Mouse (Mus musculus): ENCODE measurements around the gene Snx30. TPM values are rescaled to one million over a fixed set of nuclear protein-coding genes. Genes with fewer than 3 reads are reported as not detected.

The Snx30 gene
- polyA plus RNA-seq, 1 experiment: 14.6 TPM

GRCm38 (mm10) chr4:59859693-59860425 is 54.2 kb downstream of the Snx30 start:
- Histone ChIP-seq H3K27ac (ENCODE audit: insufficient read depth, low read length) (peak overlapping the region; percentile 33; the same call in 1 of the 2 replicates), H3K4me3 (ENCODE audit: insufficient read depth, low read length) (no peak overlapping the region), H3K4me1 (ENCODE audit: control insufficient read depth, insufficient read depth, low read length) (peaks cover 4% of the 10 kb centered on the region)
- no peak for TF ChIP-seq CTCF (IDR thresholded peaks at IDR 0.05; ENCODE audit: extremely low read depth, insufficient read depth, low read length)
- TF ChIP-seq POLR2A (IDR thresholded peaks at IDR 0.05; ENCODE audit: extremely low read depth, insufficient read depth, low read length): no peak

DNA sequence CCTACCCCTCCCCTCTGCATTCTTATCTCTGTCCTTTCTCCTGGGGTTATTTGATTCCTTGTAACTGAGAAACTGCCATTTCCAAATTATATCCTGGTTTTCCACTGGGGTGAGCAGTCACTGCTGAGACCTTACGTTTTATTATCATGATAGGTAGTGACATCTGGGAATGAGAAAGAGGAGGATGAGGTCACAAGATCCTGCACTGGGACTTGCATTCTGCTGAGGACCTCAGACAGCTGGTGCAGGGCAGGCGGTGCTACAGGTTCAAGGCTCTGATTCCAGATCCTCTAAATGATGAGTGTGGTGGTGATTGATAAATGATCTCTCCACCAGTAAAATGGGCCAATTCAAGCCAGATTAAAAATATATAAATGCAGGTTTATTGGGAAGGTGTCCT is 54.8 kb downstream of the Snx30 start:
- no peak for TF ChIP-seq CTCF (IDR thresholded peaks at IDR 0.05; ENCODE audit: extremely low read depth, insufficient read depth, low read length)
- no peak for TF ChIP-seq POLR2A (IDR thresholded peaks at IDR 0.05; ENCODE audit: extremely low read depth, insufficient read depth, low read length)
- Histone ChIP-seq H3K4me1 (ENCODE audit: control insufficient read depth, insufficient read depth, low read length) (peaks cover 4% of the 10 kb centered on the region), H3K4me3 (ENCODE audit: insufficient read depth, low read length) (no peak overlapping the region), H3K27ac (ENCODE audit: insufficient read depth, low read length) (0 out of 2 replicates have a peak overlapping the region, but pooled peaks have one; percentile 33)

DNA sequence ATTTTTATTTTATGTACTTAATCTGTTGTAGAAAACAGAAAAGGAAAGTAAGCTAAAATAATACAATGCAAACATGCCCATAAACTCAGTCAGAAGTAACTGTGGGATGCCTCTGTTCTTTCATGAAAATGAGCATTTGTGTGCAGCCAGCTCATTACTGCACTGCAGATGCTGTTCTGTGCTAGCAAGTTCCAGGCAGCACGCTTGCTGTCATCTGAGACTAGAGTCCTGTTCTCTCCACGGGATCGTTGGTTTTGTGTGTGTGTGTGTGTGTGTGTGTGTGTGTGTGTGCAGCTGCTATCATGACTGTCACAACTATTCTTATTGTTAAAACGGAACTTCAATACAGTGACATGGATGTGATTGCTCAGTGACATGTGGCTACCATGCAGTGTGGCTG is 56.2 kb downstream of the Snx30 start:
- no peak for TF ChIP-seq POLR2A (IDR thresholded peaks at IDR 0.05; ENCODE audit: extremely low read depth, insufficient read depth, low read length)
- no peak for TF ChIP-seq CTCF (IDR thresholded peaks at IDR 0.05; ENCODE audit: extremely low read depth, insufficient read depth, low read length)
- 0 out of 2 replicates have a peak overlapping the region, but pooled peaks have one; percentile 63 for H3K27ac ChIP-seq (ENCODE audit: insufficient read depth, low read length)
- H3K4me1 ChIP-seq (ENCODE audit: control insufficient read depth, insufficient read depth, low read length): peaks cover 4% of the 10 kb centered on the region
- no peak overlapping the region for H3K4me3 ChIP-seq (ENCODE audit: insufficient read depth, low read length)

DNA sequence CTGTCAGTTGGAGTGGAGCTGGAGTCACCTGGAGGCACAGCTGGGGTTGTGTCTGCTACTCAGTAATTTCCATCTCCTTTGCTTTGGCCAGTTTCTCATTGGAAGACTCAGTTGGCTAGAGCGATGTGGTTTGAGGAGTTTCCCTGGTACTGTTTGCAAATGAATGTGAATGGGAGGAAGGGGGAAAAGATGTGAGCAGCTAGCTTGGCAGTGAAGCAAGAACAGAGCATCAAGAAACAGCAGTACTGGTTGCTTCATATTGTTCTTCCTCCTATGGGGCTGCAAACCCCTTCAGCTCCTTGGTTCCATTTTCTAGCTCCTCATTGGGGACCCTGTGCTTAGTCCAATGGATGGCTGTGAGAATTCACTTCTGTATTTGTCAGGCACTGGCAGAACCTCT is 56.7 kb downstream of the Snx30 start:
- H3K4me3 ChIP-seq (ENCODE audit: insufficient read depth, low read length): no peak overlapping the region
- H3K4me1 ChIP-seq (ENCODE audit: control insufficient read depth, insufficient read depth, low read length): peaks cover 5% of the 10 kb centered on the region
- 0 out of 2 replicates have a peak overlapping the region, but pooled peaks have one; percentile 63 for H3K27ac ChIP-seq (ENCODE audit: insufficient read depth, low read length)
- TF ChIP-seq CTCF (IDR thresholded peaks at IDR 0.05; ENCODE audit: extremely low read depth, insufficient read depth, low read length) (no peak), POLR2A (IDR thresholded peaks at IDR 0.05; ENCODE audit: extremely low read depth, insufficient read depth, low read length) (no peak)

GRCm38 (mm10) chr4:59863869-59864268 is 58.2 kb downstream of the Snx30 start:
- no peak overlapping the region for H3K4me3 ChIP-seq (ENCODE audit: insufficient read depth, low read length)
- no peak overlapping the region for H3K27ac ChIP-seq (ENCODE audit: insufficient read depth, low read length)
- no peak for TF ChIP-seq POLR2A (IDR thresholded peaks at IDR 0.05; ENCODE audit: extremely low read depth, insufficient read depth, low read length)
- peaks cover 9% of the 10 kb centered on the region for H3K4me1 ChIP-seq (ENCODE audit: control insufficient read depth, insufficient read depth, low read length)

- TF ChIP-seq POLR2A (IDR thresholded peaks at IDR 0.05; ENCODE audit: extremely low read depth, insufficient read depth, low read length) (no peak), CTCF (IDR thresholded peaks at IDR 0.05; ENCODE audit: extremely low read depth, insufficient read depth, low read length) (no peak)
- H3K4me3 ChIP-seq (ENCODE audit: insufficient read depth, low read length): no peak overlapping the region
- H3K4me1 ChIP-seq (ENCODE audit: control insufficient read depth, insufficient read depth, low read length): peaks cover 10% of the 10 kb centered on the region; the same call in 1 of the 2 replicates
- H3K27ac ChIP-seq (ENCODE audit: insufficient read depth, low read length): no peak overlapping the region
These were observed 62.4 kb downstream of the Snx30 start for GRCm38 (mm10) chr4:59868086-59868485.

DNA sequence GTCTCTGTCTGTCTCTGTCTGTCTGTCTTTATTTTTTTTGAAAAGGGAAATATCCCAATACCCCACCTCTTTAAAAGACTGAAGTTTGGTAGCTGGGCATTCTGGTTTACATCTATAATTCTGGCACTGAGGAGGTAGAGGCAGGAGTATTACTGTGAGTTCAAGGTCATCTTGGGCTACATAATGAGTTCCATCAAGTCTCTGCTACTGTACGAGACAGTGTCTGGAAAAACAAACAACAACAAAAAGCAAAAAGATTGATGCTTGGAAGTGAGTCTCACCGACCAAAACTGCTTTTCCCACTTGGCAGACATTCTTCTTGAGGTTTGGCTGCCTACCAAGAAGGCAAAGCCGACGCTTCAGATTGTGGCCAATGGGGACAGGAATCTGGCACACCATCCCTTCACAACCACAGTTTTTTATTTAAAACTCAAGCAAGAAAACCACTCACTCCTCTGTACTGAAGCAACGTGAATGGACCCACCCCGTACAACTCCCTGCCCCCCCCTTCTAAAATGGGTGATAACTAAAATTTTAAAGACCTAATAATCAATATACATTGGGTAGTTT is 63.9 kb downstream of the Snx30 start:
- Histone ChIP-seq H3K27ac (ENCODE audit: insufficient read depth, low read length) (no peak overlapping the region), H3K4me3 (ENCODE audit: insufficient read depth, low read length) (no peak overlapping the region), H3K4me1 (ENCODE audit: control insufficient read depth, insufficient read depth, low read length) (peaks cover 10% of the 10 kb centered on the region; the same call in 1 of the 2 replicates)
- TF ChIP-seq CTCF (IDR thresholded peaks at IDR 0.05; ENCODE audit: extremely low read depth, insufficient read depth, low read length) (no peak), POLR2A (IDR thresholded peaks at IDR 0.05; ENCODE audit: extremely low read depth, insufficient read depth, low read length) (no peak)

DNA sequence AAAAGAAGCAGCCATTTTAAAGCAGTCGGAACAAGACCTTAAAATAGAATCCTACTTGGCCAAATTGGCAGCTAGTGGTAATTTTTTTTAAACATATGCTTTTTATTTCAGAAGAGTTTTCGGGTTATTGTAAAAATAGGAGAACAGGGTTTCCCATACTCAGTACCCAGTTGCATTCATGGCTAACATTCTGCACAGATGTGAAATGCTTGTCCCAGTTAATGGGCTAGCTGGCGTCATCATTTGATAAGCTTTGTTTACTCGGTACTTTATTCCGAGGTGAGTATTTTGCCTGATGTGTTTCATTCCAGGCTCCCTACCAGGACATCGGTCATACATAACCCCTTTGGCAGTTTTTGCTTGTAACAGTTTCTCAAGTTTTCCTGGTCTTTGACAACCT is 64.8 kb downstream of the Snx30 start:
- TF ChIP-seq CTCF (IDR thresholded peaks at IDR 0.05; ENCODE audit: extremely low read depth, insufficient read depth, low read length) (no peak), POLR2A (IDR thresholded peaks at IDR 0.05; ENCODE audit: extremely low read depth, insufficient read depth, low read length) (no peak)
- no peak overlapping the region for H3K27ac ChIP-seq (ENCODE audit: insufficient read depth, low read length)
- peaks cover 10% of the 10 kb centered on the region; the same call in 1 of the 2 replicates for H3K4me1 ChIP-seq (ENCODE audit: control insufficient read depth, insufficient read depth, low read length)
- H3K4me3 ChIP-seq (ENCODE audit: insufficient read depth, low read length): no peak overlapping the region

DNA sequence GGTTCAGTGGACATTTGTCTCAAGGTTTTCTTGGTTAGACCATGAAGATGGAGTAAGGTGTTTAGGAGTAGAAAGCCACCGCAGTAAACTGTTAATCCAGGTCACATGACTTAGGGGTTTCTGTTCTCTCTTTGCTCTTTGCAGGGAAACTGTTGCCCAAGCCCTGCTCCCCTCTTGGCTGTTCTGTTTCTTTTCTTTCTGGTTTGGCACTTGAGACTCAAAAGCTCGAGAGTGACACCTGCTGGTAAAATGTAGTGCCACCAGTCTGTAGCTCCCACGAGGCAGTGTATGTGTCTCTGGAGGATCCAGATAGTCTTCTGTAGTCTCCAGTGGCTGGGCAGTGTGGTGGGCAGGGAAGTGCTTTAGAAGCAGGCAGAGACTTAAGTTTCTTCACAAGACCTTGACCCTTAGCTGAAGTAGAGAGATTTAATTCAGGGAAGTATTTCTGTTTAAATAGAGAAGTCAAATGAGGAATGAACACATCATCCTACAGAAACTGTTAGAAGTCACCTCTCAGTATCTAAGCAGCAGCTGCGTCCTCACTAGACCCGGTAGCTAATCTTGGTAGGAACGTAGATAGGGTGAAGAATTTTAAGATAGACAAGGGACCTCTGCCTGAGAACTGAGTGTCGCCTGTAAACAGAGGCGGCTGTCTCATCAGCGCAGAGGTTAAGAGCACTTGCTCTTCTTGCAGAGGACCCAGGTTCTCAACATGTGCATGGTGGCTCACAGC is 65.4 kb downstream of the Snx30 start:
- peaks cover 10% of the 10 kb centered on the region; the same call in 1 of the 2 replicates for H3K4me1 ChIP-seq (ENCODE audit: control insufficient read depth, insufficient read depth, low read length)
- TF ChIP-seq CTCF (IDR thresholded peaks at IDR 0.05; ENCODE audit: extremely low read depth, insufficient read depth, low read length) (peak; percentile 78), POLR2A (IDR thresholded peaks at IDR 0.05; ENCODE audit: extremely low read depth, insufficient read depth, low read length) (no peak)
- no peak overlapping the region for H3K27ac ChIP-seq (ENCODE audit: insufficient read depth, low read length)
- no peak overlapping the region for H3K4me3 ChIP-seq (ENCODE audit: insufficient read depth, low read length)

Data from cortical plate, adult 2 months (tissue).